Comparison of ENCODE assay signal across 11 mouse cellular contexts in the genomic region with DNA sequence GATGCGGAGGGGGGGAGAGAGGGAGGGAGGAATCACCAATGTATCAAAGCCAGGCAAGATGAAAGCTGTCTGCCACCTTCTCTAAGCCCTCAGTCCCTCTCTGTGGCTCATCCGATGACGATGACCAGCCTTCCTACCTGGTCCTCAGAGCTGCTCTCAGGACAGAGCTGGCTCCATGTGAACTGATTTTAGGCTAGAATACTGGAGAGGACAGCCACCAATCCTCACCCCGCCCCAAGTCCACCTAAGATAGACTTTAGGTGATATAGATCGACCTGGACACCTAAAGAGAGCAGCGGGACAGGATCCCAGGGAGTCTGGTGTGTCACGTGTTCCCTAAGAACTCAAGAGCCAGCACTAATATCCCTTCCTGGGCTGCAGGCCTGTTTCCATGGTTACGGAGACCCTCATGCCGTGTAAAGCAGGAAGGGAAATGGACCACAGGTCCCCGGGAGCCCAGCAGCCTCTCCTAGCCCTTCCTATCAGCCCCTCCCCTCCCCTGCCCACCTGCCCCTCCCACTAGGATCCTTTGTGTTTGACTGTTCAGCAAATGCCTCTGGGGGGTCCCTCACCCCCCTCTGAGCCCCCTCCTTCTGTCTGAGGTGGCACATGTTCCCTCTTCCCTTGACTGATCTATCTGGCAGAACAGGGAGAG. TPM values are rescaled to one million over a fixed set of nuclear protein-coding genes. Genes with fewer than 3 reads are reported as not detected.
A peak's percentile ranks its signal among the peaks of the same experiment; 100 is the strongest.
DNase-seq lines count a peak whose midpoint lies in the region; ATAC-seq lines count a peak whose summit lies in the region.
"Had no signal": no experiment of that assay in that cellular context is flagged by ENCODE, and none has a peak within 500 bp of the region (broad histone marks: within the 10 kb centered on the region; RNA-seq: fewer than 3 reads in every experiment).

No protein-coding gene starts in this region.

- peak overlapping the region; percentile 68 for H3K27ac ChIP-seq in forebrain, embryonic 10.5 days
- H3K27ac ChIP-seq in hindbrain, embryonic 15.5 days (replicated peaks): peak overlapping the region; percentile 93
- H3K27ac ChIP-seq in midbrain, embryonic 14.5 days (replicated peaks; ENCODE audit: low read depth, low read length): peak overlapping the region; percentile 92

- H3K9me3 ChIP-seq in forebrain, embryonic 10.5 days: no peaks in the 10 kb centered on the region
- H3K9me3 ChIP-seq in hindbrain, embryonic 15.5 days: no peaks in the 10 kb centered on the region
- no peaks in the 10 kb centered on the region for H3K9me3 ChIP-seq in midbrain, embryonic 14.5 days (ENCODE audit: control insufficient read depth, low read length)

- H3K4me3 ChIP-seq in forebrain, embryonic 10.5 days: no peak overlapping the region
- H3K4me3 ChIP-seq in hindbrain, embryonic 15.5 days: no peak overlapping the region
- H3K4me3 ChIP-seq in midbrain, embryonic 14.5 days (replicated peaks; ENCODE audit: low read depth, low read length): no peak overlapping the region

- peaks cover 37% of the 10 kb centered on the region for H3K27me3 ChIP-seq in forebrain, embryonic 10.5 days (ENCODE audit: poor library complexity, severe bottlenecking)
- 0 out of 2 replicates have a peak, but pooled peaks cover 2% of the 10 kb centered on the region for H3K27me3 ChIP-seq in hindbrain, embryonic 15.5 days
- H3K27me3 ChIP-seq in midbrain, embryonic 14.5 days (ENCODE audit: control insufficient read depth, insufficient read depth, low read length): 0 out of 2 replicates have a peak, but pooled peaks cover 4% of the 10 kb centered on the region

- peak; percentile 79 for ATAC-seq in hindbrain, embryonic 15.5 days (ENCODE audit: low FRiP score, low read depth)
- ATAC-seq in midbrain, embryonic 14.5 days (ENCODE audit: low FRiP score, low TSS enrichment): peak; percentile 79
- ATAC-seq in megakaryocyte progenitor cell, adult 5-6 weeks (replicated peaks; ENCODE audit: poor library complexity): no peak

- no peak overlapping the region for H3K4me2 ChIP-seq in hindbrain, embryonic 15.5 days
- no peak overlapping the region for H3K4me2 ChIP-seq in midbrain, embryonic 14.5 days (ENCODE audit: low read length)

- no peak overlapping the region for H3K9ac ChIP-seq in hindbrain, embryonic 15.5 days
- H3K9ac ChIP-seq in midbrain, embryonic 14.5 days (replicated peaks; ENCODE audit: low read length): no peak overlapping the region

- 73% methylated on average over 10 of the region's 10 CpGs for WGBS in forebrain, embryonic 10.5 days
- 38% methylated on average over 10 of the region's 10 CpGs for WGBS in hindbrain, embryonic 15.5 days
- WGBS in midbrain, embryonic 14.5 days: 38% methylated on average over 10 of the region's 10 CpGs

- H3K36me3 ChIP-seq in forebrain, embryonic 10.5 days (replicated peaks): no peaks in the 10 kb centered on the region
- no peaks in the 10 kb centered on the region for H3K36me3 ChIP-seq in hindbrain, embryonic 15.5 days
- H3K36me3 ChIP-seq in midbrain, embryonic 14.5 days (ENCODE audit: control insufficient read depth, insufficient read depth, low read length): no peaks in the 10 kb centered on the region

- DNase-seq in embryo, embryonic 11.5 days (ENCODE audit: low read depth, low spot score): peak; percentile 29
- no peak for DNase-seq in forebrain, embryonic 10.5 days (ENCODE audit: extremely low spot score, low spot score)
- DNase-seq in midbrain, embryonic 14.5 days: peak; percentile 86
- no peak for DNase-seq in cerebellum, adult 11-12 months
- DNase-seq in spleen, postnatal 4 days (ENCODE audit: low spot score in 2 of 2): no peak
- DNase-seq: heart, adult 11 months; lung, postnatal 14 days; thymus, adult 2 months had no signal

- peaks cover 25% of the 10 kb centered on the region for H3K4me1 ChIP-seq in forebrain, embryonic 10.5 days
- H3K4me1 ChIP-seq in hindbrain, embryonic 15.5 days (replicated peaks): peaks cover 34% of the 10 kb centered on the region
- H3K4me1 ChIP-seq in midbrain, embryonic 14.5 days (ENCODE audit: control insufficient read depth, insufficient read depth, low read length): peaks cover 31% of the 10 kb centered on the region

RNA-seq across cellular contexts. Expression of a gene that starts 33.0 kb away (rescaled TPM):
- 0.24 and 1.3 TPM in 2 replicates for polyA plus RNA-seq in forebrain, embryonic 10.5 days (2016; fragmentation: Nextera tagmentation; extraction: Ambion mirVana)
- not detected in 2 replicates for polyA plus RNA-seq in hindbrain, embryonic 15.5 days (2015; fragmentation: Nextera tagmentation; extraction: Ambion mirVana)
- not detected in 2 replicates for polyA plus RNA-seq in midbrain, embryonic 14.5 days (2014; fragmentation: Nextera tagmentation; extraction: Ambion mirVana)
- not detected in 2 replicates for total RNA-seq in megakaryocyte progenitor cell, adult 5-6 weeks (2015)
- not detected in 2 replicates for total RNA-seq in megakaryocyte progenitor cell, adult 5-6 weeks (2017)
- total RNA-seq: left cerebral cortex, postnatal 36 days had no signal

RNA-seq across cellular contexts. Expression of a gene that starts 43.8 kb away (rescaled TPM):
- 20.0 and 21.0 TPM in 2 replicates for polyA plus RNA-seq in forebrain, embryonic 10.5 days (2016; fragmentation: Nextera tagmentation; extraction: Ambion mirVana)
- polyA plus RNA-seq in hindbrain, embryonic 15.5 days (2015; fragmentation: Nextera tagmentation; extraction: Ambion mirVana): 149 and 161 TPM in 2 replicates
- polyA plus RNA-seq in midbrain, embryonic 14.5 days (2014; fragmentation: Nextera tagmentation; extraction: Ambion mirVana): 48.3 and 107 TPM in 2 replicates
- not detected in 2 replicates for total RNA-seq in megakaryocyte progenitor cell, adult 5-6 weeks (2015)
- total RNA-seq in megakaryocyte progenitor cell, adult 5-6 weeks (2017): not detected in 2 replicates

Comparison
In these comparisons a context has a peak if more than half of its experiments do, and no peak if none do; other contexts are left out.
1. DNase-seq: peak in embryo, embryonic 11.5 days (single experiment) and midbrain, embryonic 14.5 days (single experiment); none in forebrain, embryonic 10.5 days (single experiment), cerebellum, adult 11-12 months (single experiment) and spleen, postnatal 4 days (0 of 2).
2. Peak in every context shown above with its lines, with median percentiles within 50 percentile points of each other: H3K27ac ChIP-seq.